Mouse (Mus musculus): ENCODE measurements at regions not wholly inside any gene's neighbourhood (a gene's known extent, or its start where the extent isn't known, plus 50 kb on each side); places are given as distances from the start of the nearest gene placed in this dataset.

- Histone ChIP-seq H3K27ac (ENCODE audit: insufficient read depth, low read length) (no peak overlapping the region), H3K4me3 (ENCODE audit: low read depth, low read length) (no peak overlapping the region), H3K36me3 (ENCODE audit: control insufficient read depth, insufficient read depth, low read length, poor library complexity, severe bottlenecking) (no peaks in the 10 kb centered on the region), H3K9ac (ENCODE audit: low read depth, poor library complexity, severe bottlenecking) (no peak overlapping the region), H3K9me3 (replicated peaks; ENCODE audit: control insufficient read depth, insufficient read depth, low read length, poor library complexity, severe bottlenecking) (no peaks in the 10 kb centered on the region), H3K27me3 (ENCODE audit: control insufficient read depth, insufficient read depth, low read length, poor library complexity, severe bottlenecking) (no peaks in the 10 kb centered on the region), H3K4me1 (ENCODE audit: control insufficient read depth, insufficient read depth, low read length) (no peaks in the 10 kb centered on the region)
- TF ChIP-seq CTCF (IDR thresholded peaks at IDR 0.05; ENCODE audit: low read depth, low read length) (no peak), EP300 (IDR thresholded peaks at IDR 0.05; ENCODE audit: insufficient read depth, low read depth, low read length) (no peak), POLR2A (IDR thresholded peaks at IDR 0.05; ENCODE audit: insufficient read depth, low read length) (no peak)
These were observed 338.5 kb upstream of the Zmiz1 start for GRCm38 (mm10) chr14:25120506-25120905.

DNA sequence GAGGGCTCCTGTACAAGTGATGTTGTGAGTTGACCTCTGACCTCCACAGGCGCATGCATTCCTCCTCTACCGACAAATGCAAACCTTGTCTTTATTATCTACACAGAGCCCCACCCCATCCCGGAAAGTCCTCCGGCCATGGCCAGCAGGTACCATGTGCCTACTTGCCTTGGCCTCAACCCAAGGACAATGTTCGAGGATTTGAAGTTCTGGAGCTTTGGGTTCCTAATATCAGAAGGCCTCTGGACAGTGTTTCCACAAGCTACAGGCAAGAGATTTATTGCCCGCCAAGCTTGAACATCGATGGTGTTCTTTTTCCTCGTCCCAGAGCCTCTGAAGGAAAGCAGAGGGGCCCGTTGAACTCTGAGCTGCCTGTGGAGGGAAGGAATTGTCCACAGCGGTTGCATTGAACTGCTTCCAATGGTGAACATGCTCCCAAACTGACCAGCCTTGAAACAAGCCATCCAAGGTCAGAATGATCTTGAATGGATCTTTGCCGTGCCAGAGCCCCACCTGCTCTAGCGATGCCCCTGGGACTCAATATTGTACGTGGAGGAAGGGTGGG lies 335.9 kb upstream of the Zmiz1 start:
- TF ChIP-seq EP300 (IDR thresholded peaks at IDR 0.05; ENCODE audit: insufficient read depth, low read depth, low read length) (no peak), POLR2A (IDR thresholded peaks at IDR 0.05; ENCODE audit: insufficient read depth, low read length) (no peak), CTCF (IDR thresholded peaks at IDR 0.05; ENCODE audit: low read depth, low read length) (no peak)
- no peak overlapping the region for H3K9ac ChIP-seq (ENCODE audit: low read depth, poor library complexity, severe bottlenecking)
- no peaks in the 10 kb centered on the region for H3K36me3 ChIP-seq (ENCODE audit: control insufficient read depth, insufficient read depth, low read length, poor library complexity, severe bottlenecking)
- H3K4me3 ChIP-seq (ENCODE audit: low read depth, low read length): no peak overlapping the region
- no peaks in the 10 kb centered on the region for H3K4me1 ChIP-seq (ENCODE audit: control insufficient read depth, insufficient read depth, low read length)
- H3K27ac ChIP-seq (ENCODE audit: insufficient read depth, low read length): no peak overlapping the region
- no peaks in the 10 kb centered on the region for H3K9me3 ChIP-seq (replicated peaks; ENCODE audit: control insufficient read depth, insufficient read depth, low read length, poor library complexity, severe bottlenecking)
- no peaks in the 10 kb centered on the region for H3K27me3 ChIP-seq (ENCODE audit: control insufficient read depth, insufficient read depth, low read length, poor library complexity, severe bottlenecking)

- Histone ChIP-seq H3K36me3 (ENCODE audit: control insufficient read depth, insufficient read depth, low read length, poor library complexity, severe bottlenecking) (no peaks in the 10 kb centered on the region), H3K27ac (ENCODE audit: insufficient read depth, low read length) (no peak overlapping the region), H3K9me3 (replicated peaks; ENCODE audit: control insufficient read depth, insufficient read depth, low read length, poor library complexity, severe bottlenecking) (no peaks in the 10 kb centered on the region), H3K27me3 (ENCODE audit: control insufficient read depth, insufficient read depth, low read length, poor library complexity, severe bottlenecking) (no peaks in the 10 kb centered on the region), H3K4me3 (ENCODE audit: low read depth, low read length) (no peak overlapping the region), H3K4me1 (ENCODE audit: control insufficient read depth, insufficient read depth, low read length) (no peaks in the 10 kb centered on the region), H3K9ac (ENCODE audit: low read depth, poor library complexity, severe bottlenecking) (no peak overlapping the region)
- no peak for TF ChIP-seq CTCF (IDR thresholded peaks at IDR 0.05; ENCODE audit: low read depth, low read length)
- no peak for TF ChIP-seq EP300 (IDR thresholded peaks at IDR 0.05; ENCODE audit: insufficient read depth, low read depth, low read length)
- TF ChIP-seq POLR2A (IDR thresholded peaks at IDR 0.05; ENCODE audit: insufficient read depth, low read length): no peak
These were observed 335.2 kb upstream of the Zmiz1 start for GRCm38 (mm10) chr14:25123541-25124337.

GRCm38 (mm10) chr14:25126544-25126943 lies 332.4 kb upstream of the Zmiz1 start:
- Histone ChIP-seq H3K4me3 (ENCODE audit: low read depth, low read length) (no peak overlapping the region), H3K27me3 (ENCODE audit: control insufficient read depth, insufficient read depth, low read length, poor library complexity, severe bottlenecking) (no peaks in the 10 kb centered on the region), H3K4me1 (ENCODE audit: control insufficient read depth, insufficient read depth, low read length) (no peaks in the 10 kb centered on the region), H3K27ac (ENCODE audit: insufficient read depth, low read length) (no peak overlapping the region), H3K36me3 (ENCODE audit: control insufficient read depth, insufficient read depth, low read length, poor library complexity, severe bottlenecking) (no peaks in the 10 kb centered on the region), H3K9me3 (replicated peaks; ENCODE audit: control insufficient read depth, insufficient read depth, low read length, poor library complexity, severe bottlenecking) (no peaks in the 10 kb centered on the region), H3K9ac (ENCODE audit: low read depth, poor library complexity, severe bottlenecking) (no peak overlapping the region)
- TF ChIP-seq CTCF (IDR thresholded peaks at IDR 0.05; ENCODE audit: low read depth, low read length) (no peak), POLR2A (IDR thresholded peaks at IDR 0.05; ENCODE audit: insufficient read depth, low read length) (no peak), EP300 (IDR thresholded peaks at IDR 0.05; ENCODE audit: insufficient read depth, low read depth, low read length) (no peak)

- H3K36me3 ChIP-seq (ENCODE audit: control insufficient read depth, insufficient read depth, low read length, poor library complexity, severe bottlenecking): no peaks in the 10 kb centered on the region
- H3K4me1 ChIP-seq (ENCODE audit: control insufficient read depth, insufficient read depth, low read length): no peaks in the 10 kb centered on the region
- H3K9me3 ChIP-seq (replicated peaks; ENCODE audit: control insufficient read depth, insufficient read depth, low read length, poor library complexity, severe bottlenecking): no peaks in the 10 kb centered on the region
- no peak overlapping the region for H3K9ac ChIP-seq (ENCODE audit: low read depth, poor library complexity, severe bottlenecking)
- no peak for TF ChIP-seq EP300 (IDR thresholded peaks at IDR 0.05; ENCODE audit: insufficient read depth, low read depth, low read length)
- no peak for TF ChIP-seq CTCF (IDR thresholded peaks at IDR 0.05; ENCODE audit: low read depth, low read length)
- TF ChIP-seq POLR2A (IDR thresholded peaks at IDR 0.05; ENCODE audit: insufficient read depth, low read length): no peak
- no peak overlapping the region for H3K4me3 ChIP-seq (ENCODE audit: low read depth, low read length)
- H3K27ac ChIP-seq (ENCODE audit: insufficient read depth, low read length): no peak overlapping the region
- H3K27me3 ChIP-seq (ENCODE audit: control insufficient read depth, insufficient read depth, low read length, poor library complexity, severe bottlenecking): no peaks in the 10 kb centered on the region
These were observed 331.3 kb upstream of the Zmiz1 start for GRCm38 (mm10) chr14:25127544-25128159.

- no peaks in the 10 kb centered on the region for H3K36me3 ChIP-seq (ENCODE audit: control insufficient read depth, insufficient read depth, low read length, poor library complexity, severe bottlenecking)
- no peaks in the 10 kb centered on the region for H3K27me3 ChIP-seq (ENCODE audit: control insufficient read depth, insufficient read depth, low read length, poor library complexity, severe bottlenecking)
- H3K27ac ChIP-seq (ENCODE audit: insufficient read depth, low read length): no peak overlapping the region
These were observed 330.8 kb upstream of the Zmiz1 start for GRCm38 (mm10) chr14:25128160-25128547.

More at GRCm38 (mm10) chr14:25128160-25128547, 330.8 kb upstream of the Zmiz1 start:
- no peaks in the 10 kb centered on the region for H3K4me1 ChIP-seq (ENCODE audit: control insufficient read depth, insufficient read depth, low read length)
- no peak overlapping the region for H3K9ac ChIP-seq (ENCODE audit: low read depth, poor library complexity, severe bottlenecking)
- no peak overlapping the region for H3K4me3 ChIP-seq (ENCODE audit: low read depth, low read length)
- no peaks in the 10 kb centered on the region for H3K9me3 ChIP-seq (replicated peaks; ENCODE audit: control insufficient read depth, insufficient read depth, low read length, poor library complexity, severe bottlenecking)
- TF ChIP-seq POLR2A (IDR thresholded peaks at IDR 0.05; ENCODE audit: insufficient read depth, low read length) (no peak), EP300 (IDR thresholded peaks at IDR 0.05; ENCODE audit: insufficient read depth, low read depth, low read length) (no peak), CTCF (IDR thresholded peaks at IDR 0.05; ENCODE audit: low read depth, low read length) (no peak)
